Mouse (Mus musculus) testis, adult 2 months (tissue): ENCODE measurements around the gene Klf5. TPM values are rescaled to one million over a fixed set of nuclear protein-coding genes. Genes with fewer than 3 reads are reported as not detected.

Experiments used
- H3K27ac ChIP-seq: fragments of 200-500 bp; 2 replicates; pipeline ENCODE4 v1.5.1; 2012; ENCODE audit warnings: low read depth, low read length; ENCODE audit not compliant: control insufficient read depth, insufficient read depth
- H3K27me3 ChIP-seq: fragments of 200-500 bp; 2 replicates; pipeline ENCODE4 v1.6.1; 2012; ENCODE audit warnings: mild to moderate bottlenecking, low read length, moderate library complexity; ENCODE audit not compliant: control insufficient read depth, insufficient read depth
- H3K36me3 ChIP-seq: fragments of 200-500 bp; 2 replicates; pipeline ENCODE4 v1.6.1; 2012; ENCODE audit warnings: mild to moderate bottlenecking, low read length; ENCODE audit not compliant: control insufficient read depth, insufficient read depth
- H3K4me1 ChIP-seq: fragments of 200-500 bp; 2 replicates; pipeline ENCODE4 v1.6.1; 2012; ENCODE audit warnings: low read length; ENCODE audit not compliant: control insufficient read depth, insufficient read depth
- H3K4me3 ChIP-seq: fragments of 200-500 bp; 2 replicates; pipeline ENCODE4 v1.5.1; 2012; ENCODE audit warnings: low read depth, mild to moderate bottlenecking, low read length, moderate library complexity, mixed read lengths; ENCODE audit not compliant: control insufficient read depth
- CTCF ChIP-seq: fragments of 200-500 bp; IDR thresholded peaks from 2 replicates; pipeline ENCODE4 v1.5.1; 2012; ENCODE audit warnings: low read depth, mild to moderate bottlenecking, inconsistent platforms, low read length, moderate library complexity; ENCODE audit not compliant: control insufficient read depth, insufficient read depth, insufficient replicate concordance
- POLR2A ChIP-seq: fragments of 200-500 bp; IDR thresholded peaks from 2 replicates; pipeline ENCODE4 v1.6.1; 2012; ENCODE audit warnings: low read depth, mild to moderate bottlenecking, inconsistent platforms, low read length, moderate library complexity; ENCODE audit not compliant: control insufficient read depth
- polyA plus RNA-seq: library from polyadenylated mRNA; depleted of rRNA; stranded (reverse); fragments of >200 nt; gene quantifications from 2 replicates; pipeline ENCODE4 v1.2.3, GENCODE M21; 2012

Gene Klf5
- polyA plus RNA-seq, 1 experiment: 16.5 TPM

- Histone ChIP-seq H3K4me3 (no peak overlapping the region), H3K4me1 (no peaks in the 10 kb centered on the region), H3K36me3 (no peaks in the 10 kb centered on the region), H3K27me3 (no peaks in the 10 kb centered on the region), H3K27ac (no peak overlapping the region)
- no peak for TF ChIP-seq CTCF
Observed at GRCm38 (mm10) chr14:99336598-99336997, 38.1 kb downstream of the Klf5 start.

DNA sequence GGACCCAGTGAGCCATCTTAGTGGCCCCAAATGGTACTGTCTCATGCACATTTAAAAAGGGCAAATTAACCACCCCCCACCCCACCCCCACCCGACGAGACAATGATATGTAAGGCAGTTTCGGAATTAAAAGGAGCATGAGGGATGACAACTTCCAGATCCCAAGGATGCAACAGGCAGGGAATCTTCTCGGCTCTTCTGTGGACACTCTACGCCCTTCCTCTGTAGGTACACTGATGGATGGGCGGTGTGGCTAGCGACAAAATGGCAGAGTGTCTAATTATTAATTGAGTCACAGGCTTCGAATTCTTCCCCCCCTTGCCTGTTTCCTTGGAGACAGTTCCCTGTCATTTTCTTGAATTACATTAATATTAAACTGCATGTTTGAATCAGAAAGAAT, 40.5 kb downstream of the Klf5 start:
- TF ChIP-seq POLR2A (no peak), CTCF (no peak)
- Histone ChIP-seq H3K4me1 (no peaks in the 10 kb centered on the region), H3K36me3 (no peaks in the 10 kb centered on the region), H3K27ac (no peak overlapping the region), H3K27me3 (no peaks in the 10 kb centered on the region), H3K4me3 (no peak overlapping the region)

DNA sequence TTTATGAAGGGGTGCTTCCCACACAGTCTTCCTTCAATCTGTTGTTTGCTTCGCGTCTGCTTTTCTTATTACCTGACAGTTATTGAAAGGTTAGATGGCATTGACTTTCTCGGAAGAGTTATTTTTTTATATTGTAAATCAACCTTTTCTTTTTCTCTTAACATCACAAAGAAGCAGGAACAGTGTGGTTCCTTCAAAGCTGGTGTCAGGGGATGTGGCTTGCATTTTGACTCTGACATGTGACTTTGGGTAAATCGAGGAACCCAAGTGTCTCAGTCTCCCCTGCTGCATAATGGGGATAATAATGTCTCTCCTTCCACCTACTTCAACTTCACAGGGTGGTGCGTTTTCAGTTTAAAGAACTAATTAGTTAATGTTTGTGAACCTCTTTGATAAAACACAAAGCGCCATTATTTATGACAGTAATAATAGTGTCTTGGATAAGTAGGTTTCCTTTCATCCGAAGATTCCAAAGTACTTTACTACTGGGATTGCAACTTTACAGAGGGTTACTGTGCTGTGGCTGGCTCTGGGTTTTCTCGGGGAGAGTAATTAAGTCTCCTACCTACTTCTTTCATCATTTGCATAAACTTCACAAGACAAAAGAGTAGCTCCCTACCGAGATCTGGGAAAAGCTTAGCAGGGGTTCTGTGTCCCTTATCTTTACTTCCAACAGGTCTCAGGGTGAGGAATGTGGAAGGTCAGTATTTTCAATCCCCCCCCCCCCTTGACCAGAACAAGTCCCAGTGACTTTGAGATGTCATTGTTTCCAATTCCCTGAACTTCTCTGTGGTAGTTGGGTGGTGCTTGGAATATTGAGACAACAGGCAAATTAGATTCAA, 41.4 kb downstream of the Klf5 start:
- Histone ChIP-seq H3K36me3 (no peaks in the 10 kb centered on the region), H3K27ac (no peak overlapping the region), H3K4me1 (no peaks in the 10 kb centered on the region), H3K4me3 (no peak overlapping the region), H3K27me3 (no peaks in the 10 kb centered on the region)
- TF ChIP-seq POLR2A: no peak
- no peak for TF ChIP-seq CTCF

GRCm38 (mm10) chr14:99340703-99341102, 42.2 kb downstream of the Klf5 start:
- H3K4me3 ChIP-seq: no peak overlapping the region
- TF ChIP-seq CTCF (no peak), POLR2A (no peak)
- H3K4me1 ChIP-seq: no peaks in the 10 kb centered on the region
- H3K36me3 ChIP-seq: no peaks in the 10 kb centered on the region
- H3K27ac ChIP-seq: no peak overlapping the region
- H3K27me3 ChIP-seq: no peaks in the 10 kb centered on the region

DNA sequence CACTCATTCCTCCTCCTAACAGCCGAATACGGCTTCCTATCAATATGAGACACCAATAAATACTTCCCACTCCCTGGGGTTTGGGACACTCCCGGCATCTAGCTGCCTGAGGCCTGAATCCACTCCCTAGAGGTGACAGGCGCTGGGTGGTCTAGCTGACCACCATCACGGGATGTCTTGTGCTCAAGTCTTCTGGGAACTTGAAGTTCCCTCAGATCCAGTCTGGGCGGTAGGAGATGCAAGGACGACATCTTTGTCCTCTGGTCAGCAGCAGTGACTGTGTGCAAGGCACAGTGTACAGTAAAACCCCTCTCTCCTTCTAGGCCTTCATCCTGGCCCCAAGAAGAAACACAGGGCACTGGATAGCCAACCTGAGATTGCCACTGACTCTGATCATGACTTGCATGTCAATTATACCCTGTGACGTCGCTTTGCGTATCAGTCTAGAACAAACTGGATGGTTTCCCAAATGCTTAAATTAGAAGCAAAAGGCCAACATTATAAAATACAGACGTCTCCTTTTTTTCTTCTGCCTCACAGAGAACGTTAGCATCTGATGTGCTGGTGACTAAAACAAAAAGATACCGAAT, 49.8 kb downstream of the Klf5 start:
- no peak overlapping the region for H3K4me3 ChIP-seq
- no peak overlapping the region for H3K27ac ChIP-seq
- H3K27me3 ChIP-seq: no peaks in the 10 kb centered on the region
- H3K4me1 ChIP-seq: no peaks in the 10 kb centered on the region
- H3K36me3 ChIP-seq: no peaks in the 10 kb centered on the region
- no peak for TF ChIP-seq CTCF
- no peak for TF ChIP-seq POLR2A

- H3K36me3 ChIP-seq: no peaks in the 10 kb centered on the region
- H3K27me3 ChIP-seq: no peaks in the 10 kb centered on the region
- no peak overlapping the region for H3K27ac ChIP-seq
- TF ChIP-seq CTCF (no peak), POLR2A (no peak)
- H3K4me3 ChIP-seq: no peak overlapping the region
- H3K4me1 ChIP-seq: no peaks in the 10 kb centered on the region
Observed at GRCm38 (mm10) chr14:99349606-99350005, 51.1 kb downstream of the Klf5 start.

DNA sequence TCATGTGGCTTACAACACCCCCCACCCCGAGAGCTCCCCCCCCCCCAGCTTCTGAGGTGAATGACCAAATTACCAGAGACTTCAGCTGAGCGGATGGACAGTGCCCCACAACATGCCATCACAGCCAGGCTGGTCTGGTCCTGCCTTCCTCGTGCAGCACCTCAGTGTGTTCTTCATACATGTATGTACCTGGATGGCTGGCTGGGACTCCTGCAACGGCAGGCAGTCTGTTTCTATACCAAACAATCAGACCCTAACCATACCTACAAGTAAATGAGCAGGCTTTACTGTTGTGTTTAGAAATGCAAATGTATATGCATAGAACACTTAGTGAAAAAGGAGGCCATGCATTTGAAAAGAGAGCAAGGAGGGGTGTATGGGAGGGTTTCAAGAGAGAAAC, 54.5 kb downstream of the Klf5 start:
- Histone ChIP-seq H3K4me1 (no peaks in the 10 kb centered on the region), H3K27me3 (no peaks in the 10 kb centered on the region), H3K36me3 (no peaks in the 10 kb centered on the region), H3K4me3 (no peak overlapping the region), H3K27ac (no peak overlapping the region)
- TF ChIP-seq POLR2A: no peak
- no peak for TF ChIP-seq CTCF
